Mouse (Mus musculus) inflammation-experienced regulatory T-cells, adult 16 weeks (primary cell): ENCODE data around the gene Ppp1r3a. TPM values are rescaled to one million over a fixed set of nuclear protein-coding genes. Genes with fewer than 3 reads are reported as not detected.

Source experiments
- polyA plus RNA-seq: library from polyadenylated mRNA; unstranded; fragments of 100-300 nt; shearing (Covaris generic); gene quantifications from one replicate; pipeline ENCODE4 v1.2.1, GENCODE M21; 2017

The Ppp1r3a gene
- polyA plus RNA-seq, result not detected

DNA sequence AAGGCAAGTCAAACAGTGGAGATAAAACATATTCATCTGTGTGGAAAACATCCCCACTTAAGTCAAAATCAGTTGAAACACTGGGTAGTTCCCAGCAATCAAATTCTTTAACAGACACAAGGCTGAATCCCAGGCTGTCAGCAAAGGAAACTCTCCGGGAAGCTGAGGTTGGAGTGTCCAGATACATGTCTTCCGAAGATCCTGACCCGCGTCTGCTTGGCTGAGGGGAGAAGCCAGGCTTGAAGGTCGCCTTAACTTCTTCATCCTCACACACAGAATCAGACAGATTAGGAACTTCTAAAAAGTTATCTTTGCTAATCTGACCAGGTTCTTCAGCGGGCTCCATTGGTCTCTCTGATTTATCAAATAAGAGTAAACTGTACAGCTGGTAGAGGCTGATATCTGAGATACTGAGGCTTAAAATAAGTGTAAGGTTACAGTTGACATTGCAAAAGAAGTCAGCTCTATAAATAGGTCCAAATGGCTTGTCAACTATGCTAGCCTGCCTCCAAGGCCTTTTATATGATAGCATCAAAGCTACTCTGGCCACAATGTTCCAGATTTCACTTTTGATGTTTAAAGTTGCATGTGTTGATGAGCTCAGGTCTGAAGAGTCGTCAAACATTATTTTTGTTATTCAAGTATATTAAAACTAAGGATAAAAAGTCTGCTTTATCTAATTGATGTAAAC, at the start of gene Ppp1r3a:
Gene Ppp1r3a (minus strand): TSS at position 374 of the 691 bp plus-strand sequence.

Other genes starting within 250 kb of the Ppp1r3a start
- 0.79 TPM for gene Foxp2, start 146.1 kb upstream of the Ppp1r3a start, polyA plus RNA-seq